12 mouse cellular contexts compared by ENCODE assay signal in the genomic region with DNA sequence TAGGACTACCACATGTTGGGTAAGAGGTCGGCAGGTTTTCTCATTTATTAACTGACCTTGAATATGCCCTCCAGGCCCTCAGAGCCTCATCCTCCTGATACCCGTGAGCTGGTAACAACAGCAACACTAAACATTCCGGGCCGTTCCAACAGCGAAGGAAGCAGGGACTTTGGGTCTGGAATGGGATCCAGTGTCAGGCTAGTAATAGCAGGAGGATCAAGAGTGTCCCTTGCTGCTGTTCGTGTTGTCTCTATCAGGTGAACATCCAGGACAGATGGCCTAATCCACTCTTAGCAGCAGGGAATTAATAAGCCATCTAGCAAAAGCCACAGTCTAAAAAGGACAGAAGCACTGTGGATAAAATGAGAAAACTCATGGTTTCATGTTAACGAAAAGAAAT.
DNase-seq lines count a peak whose midpoint lies in the region; ATAC-seq and TF ChIP-seq lines count a peak whose summit lies in the region.
"Had no signal": no experiment of that assay in that cellular context is flagged by ENCODE, and none has a peak within 500 bp of the region (broad histone marks: within the 10 kb centered on the region; RNA-seq: fewer than 3 reads in every experiment).

No protein-coding gene starts in this region.

- peaks cover 8% of the 10 kb centered on the region for H3K4me1 ChIP-seq in heart, embryonic 15.5 days (replicated peaks)
- H3K4me1 ChIP-seq in kidney, postnatal 0 days (replicated peaks; ENCODE audit: insufficient read depth, low read length), result no peaks in the 10 kb centered on the region
- H3K4me1 ChIP-seq in cerebellum, adult 2 months (ENCODE audit: control insufficient read depth, insufficient read depth, low read length), result peaks cover 7% of the 10 kb centered on the region
- no peaks in the 10 kb centered on the region for H3K4me1 ChIP-seq in hindbrain, embryonic 16.5 days (ENCODE audit: control insufficient read depth, insufficient read depth, low read depth, low read length)
- H3K4me1 ChIP-seq: embryonic facial prominence, embryonic 15.5 days had no signal

- no peak overlapping the region for H3K9ac ChIP-seq in heart, embryonic 15.5 days
- H3K9ac ChIP-seq in kidney, postnatal 0 days (ENCODE audit: low read depth, low read length), result no peak overlapping the region
- no peak overlapping the region for H3K9ac ChIP-seq in hindbrain, embryonic 16.5 days (ENCODE audit: low read depth, low read length)
- H3K9ac ChIP-seq: embryonic facial prominence, embryonic 15.5 days; forebrain, embryonic 13.5 days; lung, embryonic 14.5 days; neural tube, embryonic 13.5 days had no signal

- peak overlapping the region; percentile 31; the same call in 1 of the 2 replicates for H3K27ac ChIP-seq in heart, embryonic 15.5 days
- no peak overlapping the region for H3K27ac ChIP-seq in kidney, postnatal 0 days
- peak overlapping the region; percentile 51; the same call in 1 of the 2 replicates for H3K27ac ChIP-seq in cerebellum, adult 2 months (ENCODE audit: insufficient read depth, low read length)
- peak overlapping the region; percentile 42; the same call in 1 of the 2 replicates for H3K27ac ChIP-seq in hindbrain, embryonic 16.5 days (ENCODE audit: low read depth, low read length)
- H3K27ac ChIP-seq: embryonic facial prominence, embryonic 15.5 days had no signal

- TF ChIP-seq POLR2A in cerebellum, adult 2 months (IDR thresholded peaks at IDR 0.05; ENCODE audit: borderline replicate concordance, insufficient read depth, low read length), result no peak

- no peak for DNase-seq in heart, postnatal 25 days (ENCODE audit: low spot score)
- no peak for DNase-seq in kidney, postnatal 0 days (ENCODE audit: low spot score)
- DNase-seq in kidney, postnatal 25 days, result no peak
- DNase-seq in cerebellum, adult 2 months, result peak; percentile 70 to 86
- no peak for DNase-seq in spleen, adult 12 weeks (ENCODE audit: low spot score)
- DNase-seq: lung, embryonic 14.5 days had no signal

- H3K27me3 ChIP-seq in heart, embryonic 15.5 days, result no peaks in the 10 kb centered on the region
- H3K27me3 ChIP-seq in kidney, postnatal 0 days (ENCODE audit: insufficient read depth, low read length), result no peaks in the 10 kb centered on the region
- no peaks in the 10 kb centered on the region for H3K27me3 ChIP-seq in cerebellum, adult 2 months (ENCODE audit: control insufficient read depth, insufficient read depth, low read length)
- H3K27me3 ChIP-seq in hindbrain, embryonic 16.5 days (replicated peaks; ENCODE audit: control insufficient read depth, insufficient read depth, low read length), result no peaks in the 10 kb centered on the region
- H3K27me3 ChIP-seq: embryonic facial prominence, embryonic 15.5 days; forebrain, embryonic 13.5 days; neural tube, embryonic 13.5 days had no signal

- no peak overlapping the region for H3K4me3 ChIP-seq in heart, embryonic 15.5 days
- H3K4me3 ChIP-seq in kidney, postnatal 0 days (replicated peaks; ENCODE audit: low read depth, low read length), result no peak overlapping the region
- no peak overlapping the region for H3K4me3 ChIP-seq in cerebellum, adult 2 months (replicated peaks; ENCODE audit: insufficient read depth, low read depth, low read length)
- no peak overlapping the region for H3K4me3 ChIP-seq in hindbrain, embryonic 16.5 days (ENCODE audit: low read length)
- H3K4me3 ChIP-seq: embryonic facial prominence, embryonic 15.5 days; forebrain, embryonic 13.5 days; neural tube, embryonic 13.5 days had no signal

- 63% methylated on average over 7 of the region's 7 CpGs for WGBS in heart, embryonic 15.5 days
- WGBS in kidney, postnatal 0 days, result 77% methylated on average over 7 of the region's 7 CpGs
- WGBS in cerebellum, adult 2 months, result 13% methylated on average over 7 of the region's 7 CpGs
- 74% methylated on average over 7 of the region's 7 CpGs for WGBS in hindbrain, embryonic 16.5 days

- no peak for ATAC-seq in heart, embryonic 15.5 days (replicated peaks; ENCODE audit: insufficient number of reproducible peaks, insufficient read depth, low FRiP score, low read depth)
- peak; percentile 69 for ATAC-seq in kidney, postnatal 0 days (replicated peaks; ENCODE audit: low FRiP score, low read depth)
- peak; percentile 53; the same call in 1 of the 2 replicates for ATAC-seq in hindbrain, embryonic 16.5 days

- no peaks in the 10 kb centered on the region for H3K36me3 ChIP-seq in heart, embryonic 15.5 days
- no peaks in the 10 kb centered on the region for H3K36me3 ChIP-seq in kidney, postnatal 0 days (ENCODE audit: insufficient read depth, low read length)
- H3K36me3 ChIP-seq in hindbrain, embryonic 16.5 days (ENCODE audit: control insufficient read depth, insufficient read depth, low read length), result no peaks in the 10 kb centered on the region
- H3K36me3 ChIP-seq: embryonic facial prominence, embryonic 15.5 days; neural tube, embryonic 13.5 days had no signal

- H3K4me2 ChIP-seq in heart, embryonic 15.5 days, result peak overlapping the region; percentile 27
- no peak overlapping the region for H3K4me2 ChIP-seq in kidney, postnatal 0 days (ENCODE audit: low read length)
- no peak overlapping the region for H3K4me2 ChIP-seq in hindbrain, embryonic 16.5 days (ENCODE audit: low read length)
- H3K4me2 ChIP-seq: embryonic facial prominence, embryonic 15.5 days; forebrain, embryonic 13.5 days; liver, embryonic 11.5 days; lung, embryonic 14.5 days; neural tube, embryonic 13.5 days had no signal

- intact Hi-C loops in heart, postnatal 25 days (cut with DNase I), result no loop called here

- H3K9me3 ChIP-seq in heart, embryonic 15.5 days (replicated peaks), result no peaks in the 10 kb centered on the region
- no peaks in the 10 kb centered on the region for H3K9me3 ChIP-seq in kidney, postnatal 0 days (replicated peaks; ENCODE audit: low read length)
- no peaks in the 10 kb centered on the region for H3K9me3 ChIP-seq in hindbrain, embryonic 16.5 days (ENCODE audit: control insufficient read depth, low read length)
- H3K9me3 ChIP-seq: embryonic facial prominence, embryonic 15.5 days; forebrain, embryonic 13.5 days; neural tube, embryonic 13.5 days had no signal

- no peak for TF ChIP-seq CTCF in kidney, postnatal 0 days (IDR thresholded peaks at IDR 0.05; ENCODE audit: low read depth)
- TF ChIP-seq CTCF in cerebellum, adult 2 months (IDR thresholded peaks at IDR 0.05; ENCODE audit: borderline replicate concordance, insufficient read depth, low read depth, low read length), result no peak

Comparison
In these comparisons a context has a peak if more than half of its experiments do, and no peak if none do; other contexts are left out.
1. DNase-seq: peak in cerebellum, adult 2 months (2 of 2); none in heart, postnatal 25 days (single experiment), kidney, postnatal 0 days (single experiment), kidney, postnatal 25 days (0 of 2) and spleen, adult 12 weeks (single experiment).